Mouse (Mus musculus) stomach, postnatal 0 days (tissue): ENCODE measurements at regions not wholly inside any gene's neighbourhood (a gene's known extent, or its start where the extent isn't known, plus 50 kb on each side); places are given as distances from the start of the nearest gene placed in this dataset.

Experiments
- CTCF ChIP-seq: IDR thresholded peaks from 2 replicates; pipeline ENCODE4 v1.5.1; 2016; ENCODE audit warnings: antibody characterized with exemption, low read depth, mild to moderate bottlenecking, moderate library complexity
- EP300 ChIP-seq: optimal IDR thresholded peaks from 2 replicates; pipeline ENCODE3; 2016; ENCODE audit warnings: antibody characterized with exemption

DNA sequence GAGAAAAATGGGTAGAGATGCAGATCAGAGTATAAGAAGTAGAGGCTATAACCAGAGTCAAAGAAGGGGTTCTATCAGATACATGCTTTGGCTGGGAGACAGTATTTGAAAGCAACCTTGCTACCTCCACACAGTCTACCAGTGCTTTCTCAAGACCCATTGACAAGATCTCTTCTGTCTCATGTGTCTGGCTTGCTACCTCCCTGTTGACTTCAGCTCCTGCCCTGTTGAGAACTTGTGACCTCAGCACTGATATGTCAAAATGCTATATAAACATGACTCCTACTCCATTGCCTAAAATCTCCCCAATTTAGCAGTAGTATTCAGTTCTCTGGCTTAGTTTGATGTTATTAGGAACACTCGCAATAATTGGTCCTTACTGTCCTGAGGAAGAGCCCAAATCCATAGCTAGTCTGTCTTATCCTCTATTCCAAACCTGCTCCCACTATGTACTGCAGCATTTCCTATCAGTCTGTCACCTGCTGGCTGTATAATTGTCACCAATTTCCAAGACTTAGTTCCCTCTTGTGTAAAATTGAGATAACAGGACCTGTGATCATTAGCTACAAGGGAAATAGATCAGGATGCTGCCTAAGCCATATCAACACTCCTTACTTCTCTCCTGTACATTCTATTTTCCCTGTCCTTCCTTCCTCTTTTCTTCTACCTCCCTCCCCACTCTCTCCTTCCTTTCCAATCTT is 224.9 kb downstream of the Fam49a start:
- no peak for TF ChIP-seq CTCF
- no peak for TF ChIP-seq EP300
